Comparison of ENCODE assay signal across 13 mouse cellular contexts in the genomic region with DNA sequence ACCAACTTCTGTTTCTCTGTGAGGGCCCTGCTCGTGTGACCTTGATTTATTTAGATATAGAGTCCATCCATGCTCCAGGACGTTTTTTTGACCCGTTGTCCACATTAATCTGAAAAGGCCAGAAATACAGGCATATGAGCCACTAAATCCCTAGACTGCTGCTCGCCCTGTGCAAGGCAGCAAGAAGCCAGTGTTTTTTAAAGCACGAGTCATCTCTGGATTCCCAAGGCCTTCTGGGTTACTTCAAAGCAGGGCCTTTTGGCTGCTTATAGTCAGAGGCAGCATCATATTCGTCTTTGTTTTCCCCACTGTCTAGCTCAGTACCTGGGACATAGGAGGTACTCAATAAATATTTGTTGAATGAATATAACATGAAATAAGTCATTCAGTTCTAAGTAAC.
"Had no signal": no experiment of that assay in that cellular context is flagged by ENCODE, and none has a peak within 500 bp of the region (broad histone marks: within the 10 kb centered on the region; RNA-seq: fewer than 3 reads in every experiment).

No protein-coding gene starts in this region.

- DNase-seq: kidney, adult 18-20 months; kidney, postnatal 14 days; spleen, adult 18-20 months; thymus, adult 2 months; thymus, postnatal 25 days had no signal

- ATAC-seq: liver, embryonic 12.5 days; midbrain, embryonic 13.5 days had no signal

- H3K9ac ChIP-seq: kidney, embryonic 15.5 days; limb, embryonic 15.5 days; liver, embryonic 12.5 days; lung, embryonic 14.5 days; midbrain, embryonic 13.5 days; neural tube, embryonic 15.5 days had no signal

- H3K27me3 ChIP-seq: kidney, embryonic 15.5 days; limb, embryonic 15.5 days; liver, embryonic 12.5 days; midbrain, embryonic 13.5 days; neural tube, embryonic 15.5 days had no signal

- H3K4me2 ChIP-seq: kidney, embryonic 15.5 days; limb, embryonic 15.5 days; liver, embryonic 12.5 days; lung, embryonic 14.5 days; midbrain, embryonic 13.5 days; neural tube, embryonic 15.5 days had no signal

- H3K36me3 ChIP-seq: kidney, embryonic 15.5 days; limb, embryonic 15.5 days; liver, embryonic 12.5 days; midbrain, embryonic 13.5 days; neural tube, embryonic 15.5 days had no signal

- H3K27ac ChIP-seq: kidney, embryonic 15.5 days; left cerebral cortex, adult 2 months; limb, embryonic 15.5 days; liver, embryonic 12.5 days; midbrain, embryonic 13.5 days; neural tube, embryonic 15.5 days had no signal

- H3K9me3 ChIP-seq: kidney, embryonic 15.5 days; limb, embryonic 15.5 days; liver, embryonic 12.5 days; midbrain, embryonic 13.5 days; neural tube, embryonic 15.5 days had no signal

- H3K4me3 ChIP-seq: kidney, embryonic 15.5 days; left cerebral cortex, adult 2 months; limb, embryonic 15.5 days; liver, embryonic 12.5 days; midbrain, embryonic 13.5 days; myocyte; neural tube, embryonic 15.5 days had no signal

- H3K4me1 ChIP-seq: liver, embryonic 12.5 days; midbrain, embryonic 13.5 days; neural tube, embryonic 15.5 days had no signal
